Mouse (Mus musculus): ENCODE results near the gene C2cd4b. TPM values are rescaled to one million over a fixed set of nuclear protein-coding genes. Genes with fewer than 3 reads are reported as not detected.

Gene C2cd4b
- polyA plus RNA-seq, 1 experiment = not detected

- Histone ChIP-seq H3K4me1 (ENCODE audit: control insufficient read depth, insufficient read depth, insufficient read length, low read length) (no peaks in the 10 kb centered on the region), H3K27ac (replicated peaks; ENCODE audit: low read depth, low read length) (no peak overlapping the region), H3K4me3 (ENCODE audit: insufficient read depth, low read depth, low read length) (no peak overlapping the region)
Measured at GRCm38 (mm10) chr9:67793501-67793900, 34.3 kb downstream of the C2cd4b start.

DNA sequence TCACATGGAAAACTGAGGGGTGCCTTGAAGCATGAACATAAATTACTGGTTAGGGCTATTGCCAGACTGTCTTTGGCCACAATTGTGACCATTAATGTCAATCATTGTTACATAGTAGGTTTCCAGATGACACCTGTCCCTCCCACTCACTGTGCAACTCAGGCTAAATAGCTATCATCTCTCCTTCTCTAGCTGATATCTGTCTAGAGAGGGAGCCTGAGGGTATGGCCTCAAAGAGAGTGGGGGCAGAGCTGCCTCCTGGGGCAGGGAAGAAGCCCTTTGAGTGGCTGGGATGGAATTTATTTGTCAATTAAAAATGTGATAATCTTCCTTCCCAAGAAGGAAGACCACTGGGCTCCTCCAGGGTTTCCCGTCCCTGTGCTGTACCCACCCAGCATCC lies 35.0 kb downstream of the C2cd4b start:
- Histone ChIP-seq H3K27ac (replicated peaks; ENCODE audit: low read depth, low read length) (no peak overlapping the region), H3K4me3 (ENCODE audit: insufficient read depth, low read depth, low read length) (no peak overlapping the region), H3K4me1 (ENCODE audit: control insufficient read depth, insufficient read depth, insufficient read length, low read length) (no peaks in the 10 kb centered on the region)

- Histone ChIP-seq H3K4me1 (ENCODE audit: control insufficient read depth, insufficient read depth, insufficient read length, low read length) (no peaks in the 10 kb centered on the region), H3K27ac (replicated peaks; ENCODE audit: low read depth, low read length) (no peak overlapping the region), H3K4me3 (ENCODE audit: insufficient read depth, low read depth, low read length) (no peak overlapping the region)
Measured at GRCm38 (mm10) chr9:67794668-67795067, 35.4 kb downstream of the C2cd4b start.

DNA sequence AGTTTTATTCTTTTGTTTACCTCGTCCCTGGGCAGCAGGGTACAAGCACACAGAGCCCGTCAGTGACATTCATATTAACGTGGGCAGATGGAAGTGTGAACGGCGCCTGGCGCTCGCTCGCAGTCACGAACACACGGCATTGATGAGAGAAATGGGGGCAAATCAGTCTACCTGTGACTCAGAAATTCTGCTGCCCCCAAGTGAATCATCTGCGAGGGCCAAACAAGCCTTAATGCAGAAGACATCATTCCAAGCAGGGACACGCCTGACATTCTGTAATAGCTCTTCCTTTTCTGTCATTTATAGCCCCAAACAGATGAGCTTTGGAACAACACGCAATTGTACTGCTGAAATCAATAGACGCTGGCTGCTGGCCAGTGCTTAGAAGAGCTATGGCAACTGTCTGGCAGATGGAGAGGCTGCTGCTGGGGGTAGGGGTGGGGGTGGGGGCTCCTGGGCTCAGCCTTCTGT lies 36.0 kb downstream of the C2cd4b start:
- Histone ChIP-seq H3K4me3 (ENCODE audit: insufficient read depth, low read depth, low read length) (no peak overlapping the region), H3K27ac (replicated peaks; ENCODE audit: low read depth, low read length) (no peak overlapping the region), H3K4me1 (ENCODE audit: control insufficient read depth, insufficient read depth, insufficient read length, low read length) (no peaks in the 10 kb centered on the region)

DNA sequence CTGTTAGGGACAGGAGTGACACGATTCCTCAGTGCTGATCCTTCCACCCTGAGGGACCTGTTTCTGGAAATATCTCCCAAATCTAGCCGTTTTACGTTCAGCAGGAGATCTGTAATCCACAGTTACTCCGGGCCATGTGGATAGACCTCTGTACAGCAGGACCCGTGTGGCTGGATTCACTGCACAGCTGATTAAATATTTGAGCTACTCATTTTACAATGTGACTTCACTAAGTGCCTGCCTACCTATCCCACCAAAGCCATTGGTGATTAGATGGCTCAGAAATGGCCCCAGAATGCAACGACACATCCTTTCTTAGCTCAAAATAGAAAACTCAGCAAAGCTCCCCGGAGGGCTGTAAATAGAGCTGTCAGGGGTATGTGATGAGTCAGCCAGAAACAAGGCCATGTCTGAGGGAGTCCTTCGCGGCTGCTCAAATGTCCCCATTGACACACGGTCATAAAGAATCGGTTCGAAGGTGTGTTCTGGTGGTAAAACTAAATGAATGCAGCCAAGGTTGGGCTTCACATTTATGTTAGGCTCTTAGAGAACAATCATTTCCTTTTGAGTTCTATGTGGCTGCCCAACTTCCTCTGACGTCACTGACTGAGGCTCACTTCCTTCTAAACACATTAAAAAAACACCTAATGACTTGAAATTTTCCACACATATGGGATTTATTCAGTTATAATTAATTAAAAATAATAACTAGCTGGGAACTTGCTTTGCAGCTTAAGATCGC lies 40.0 kb downstream of the C2cd4b start:
- no peak overlapping the region for H3K4me3 ChIP-seq (ENCODE audit: insufficient read depth, low read depth, low read length)
- H3K27ac ChIP-seq (replicated peaks; ENCODE audit: low read depth, low read length) = no peak overlapping the region
- H3K4me1 ChIP-seq (ENCODE audit: control insufficient read depth, insufficient read depth, insufficient read length, low read length) = no peaks in the 10 kb centered on the region

GRCm38 (mm10) chr9:67802241-67802640 lies 43.0 kb downstream of the C2cd4b start:
- Histone ChIP-seq H3K4me1 (ENCODE audit: control insufficient read depth, insufficient read depth, insufficient read length, low read length) (no peaks in the 10 kb centered on the region), H3K4me3 (ENCODE audit: insufficient read depth, low read depth, low read length) (no peak overlapping the region), H3K27ac (replicated peaks; ENCODE audit: low read depth, low read length) (no peak overlapping the region)

- Histone ChIP-seq H3K4me1 (ENCODE audit: control insufficient read depth, insufficient read depth, insufficient read length, low read length) (no peaks in the 10 kb centered on the region), H3K4me3 (ENCODE audit: insufficient read depth, low read depth, low read length) (no peak overlapping the region), H3K27ac (replicated peaks; ENCODE audit: low read depth, low read length) (no peak overlapping the region)
Measured at GRCm38 (mm10) chr9:67807000-67807399, 47.8 kb downstream of the C2cd4b start.

DNA sequence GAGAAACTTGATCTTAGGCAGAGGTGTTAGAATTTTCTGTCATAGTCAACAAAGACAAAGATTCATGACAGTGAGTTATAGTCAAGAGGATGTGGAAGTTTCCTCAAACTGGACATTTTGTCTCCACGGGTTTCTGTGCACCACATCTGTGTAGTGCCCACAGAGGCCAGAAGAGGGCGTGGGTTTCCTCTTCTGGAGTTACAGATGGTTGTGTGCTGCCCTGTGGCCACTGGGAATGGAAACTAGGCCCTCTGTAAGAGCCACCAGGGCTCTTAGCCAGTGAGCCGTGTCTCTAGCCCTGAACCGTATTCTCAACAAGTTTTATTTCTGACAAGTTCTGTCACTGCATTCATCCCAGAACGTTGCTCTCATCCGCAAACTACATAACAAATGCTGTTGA lies 51.3 kb downstream of the C2cd4b start:
- H3K4me3 ChIP-seq (ENCODE audit: insufficient read depth, low read depth, low read length) = no peak overlapping the region
- H3K4me1 ChIP-seq (ENCODE audit: control insufficient read depth, insufficient read depth, insufficient read length, low read length) = 0 out of 2 replicates have a peak, but pooled peaks cover 4% of the 10 kb centered on the region
- H3K27ac ChIP-seq (replicated peaks; ENCODE audit: low read depth, low read length) = no peak overlapping the region

Other genes starting within 250 kb of the C2cd4b start
- gene Tln2, start 199.7 kb upstream of the C2cd4b start, polyA plus RNA-seq (2012; ENCODE audit: insufficient read depth, insufficient read length, missing spikeins) = 12.0 and 16.7 TPM in 2 replicates
- gene C2cd4a, start 72.9 kb downstream of the C2cd4b start, polyA plus RNA-seq (2012; ENCODE audit: insufficient read depth, insufficient read length, missing spikeins) = not detected in 2 replicates
- gene Vps13c, start 81.0 kb downstream of the C2cd4b start, polyA plus RNA-seq (2012; ENCODE audit: insufficient read depth, insufficient read length, missing spikeins) = 25.8 and 27.5 TPM in 2 replicates